Comparison of ENCODE assay signal across 12 mouse cellular contexts in the genomic region with DNA sequence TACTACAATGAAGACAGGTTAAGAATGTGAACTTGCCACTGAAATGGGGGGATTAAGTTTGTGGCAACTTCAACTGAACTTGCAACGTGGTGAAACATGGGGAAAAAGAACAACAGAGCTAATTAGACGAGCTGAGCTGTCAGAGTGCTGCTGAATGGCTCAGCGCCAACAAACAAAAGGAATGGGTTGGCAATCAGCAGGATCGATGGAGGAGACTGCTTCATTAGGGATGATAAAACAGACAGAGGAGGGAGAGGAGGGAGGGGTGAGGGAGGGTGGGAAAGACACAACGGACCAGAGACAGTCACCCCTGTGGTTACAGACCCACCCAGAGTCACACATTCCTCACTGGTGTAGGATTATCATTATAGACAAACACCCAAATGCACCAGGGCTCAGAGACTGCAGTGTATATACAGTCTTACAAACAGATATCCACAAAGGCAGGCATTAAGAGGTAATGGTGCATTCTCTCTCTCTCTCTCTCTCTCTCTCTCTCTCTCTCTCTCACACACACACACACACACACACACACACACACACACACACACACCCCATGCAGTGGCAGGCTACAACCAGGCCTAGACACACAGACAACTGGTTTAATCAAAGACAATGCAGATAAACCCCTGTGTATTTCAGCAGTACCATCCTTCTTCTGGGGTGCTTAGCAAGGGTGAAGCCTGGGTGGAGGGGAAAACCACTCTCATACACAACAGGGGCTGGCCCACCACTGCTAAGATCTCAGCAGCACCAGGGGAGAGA. TPM values are rescaled to one million over a fixed set of nuclear protein-coding genes. Genes with fewer than 3 reads are reported as not detected.
A peak's percentile ranks its signal among the peaks of the same experiment; 100 is the strongest.
DNase-seq lines count a peak whose midpoint lies in the region; ATAC-seq lines count a peak whose summit lies in the region.
"Had no signal": no experiment of that assay in that cellular context is flagged by ENCODE, and none has a peak within 500 bp of the region (broad histone marks: within the 10 kb centered on the region; RNA-seq: fewer than 3 reads in every experiment).

No protein-coding gene starts in this region.

- peak; percentile 55 for ATAC-seq in hindbrain, embryonic 15.5 days (ENCODE audit: low FRiP score, low read depth)
- 0 out of 2 replicates have a peak, but pooled peaks have one; percentile 25 for ATAC-seq in midbrain, embryonic 14.5 days (ENCODE audit: low FRiP score, low TSS enrichment)

- H3K9ac ChIP-seq in hindbrain, embryonic 15.5 days: no peak overlapping the region
- H3K9ac ChIP-seq in midbrain, embryonic 14.5 days (replicated peaks; ENCODE audit: low read length): no peak overlapping the region; the same call in 1 of the 2 replicates
- H3K9ac ChIP-seq: embryonic facial prominence, embryonic 12.5 days; heart, embryonic 15.5 days had no signal

- H3K27ac ChIP-seq in forebrain, embryonic 10.5 days: peak overlapping the region; percentile 82
- peak overlapping the region; percentile 3 for H3K27ac ChIP-seq in hindbrain, embryonic 15.5 days (replicated peaks)
- H3K27ac ChIP-seq in midbrain, embryonic 14.5 days (replicated peaks; ENCODE audit: low read depth, low read length): peak overlapping the region; percentile 70
- H3K27ac ChIP-seq: embryonic facial prominence, embryonic 12.5 days; heart, embryonic 15.5 days had no signal

- H3K4me3 ChIP-seq in forebrain, embryonic 10.5 days: 0 out of 2 replicates have a peak overlapping the region, but pooled peaks have one; percentile 1
- no peak overlapping the region for H3K4me3 ChIP-seq in hindbrain, embryonic 15.5 days
- no peak overlapping the region for H3K4me3 ChIP-seq in midbrain, embryonic 14.5 days (replicated peaks; ENCODE audit: low read depth, low read length)
- H3K4me3 ChIP-seq: embryonic facial prominence, embryonic 12.5 days; heart, embryonic 15.5 days had no signal

- DNase-seq in cerebellum, postnatal 10 days: peak; percentile 54 to 55
- DNase-seq in cerebellum, adult 8-10 months: no peak
- no peak for DNase-seq in forebrain, embryonic 10.5 days (ENCODE audit: extremely low spot score, low spot score)
- DNase-seq in midbrain, embryonic 14.5 days: peak; percentile 71
- no peak for DNase-seq in spleen, adult 12 weeks (ENCODE audit: low spot score)
- DNase-seq in left cerebral cortex, adult 11 months (ENCODE audit: low spot score): no peak
- DNase-seq in gastrocnemius, adult 18-20 months (ENCODE audit: low spot score): no peak
- DNase-seq: kidney, adult 2 months had no signal

- H3K4me1 ChIP-seq in forebrain, embryonic 10.5 days: peaks cover 55% of the 10 kb centered on the region
- H3K4me1 ChIP-seq in hindbrain, embryonic 15.5 days (replicated peaks): peaks cover 36% of the 10 kb centered on the region
- H3K4me1 ChIP-seq in midbrain, embryonic 14.5 days (ENCODE audit: control insufficient read depth, insufficient read depth, low read length): peaks cover 30% of the 10 kb centered on the region

- peaks cover 8% of the 10 kb centered on the region; the same call in 1 of the 2 replicates for H3K36me3 ChIP-seq in forebrain, embryonic 10.5 days (replicated peaks)
- no peaks in the 10 kb centered on the region for H3K36me3 ChIP-seq in hindbrain, embryonic 15.5 days
- no peaks in the 10 kb centered on the region for H3K36me3 ChIP-seq in midbrain, embryonic 14.5 days (ENCODE audit: control insufficient read depth, insufficient read depth, low read length)
- H3K36me3 ChIP-seq: embryonic facial prominence, embryonic 12.5 days; heart, embryonic 15.5 days had no signal

- H3K4me2 ChIP-seq in hindbrain, embryonic 15.5 days: no peak overlapping the region
- no peak overlapping the region for H3K4me2 ChIP-seq in midbrain, embryonic 14.5 days (ENCODE audit: low read length)
- H3K4me2 ChIP-seq: embryonic facial prominence, embryonic 12.5 days; heart, embryonic 15.5 days; liver, embryonic 11.5 days had no signal

- no peaks in the 10 kb centered on the region for H3K9me3 ChIP-seq in forebrain, embryonic 10.5 days
- H3K9me3 ChIP-seq in hindbrain, embryonic 15.5 days: no peaks in the 10 kb centered on the region
- H3K9me3 ChIP-seq in midbrain, embryonic 14.5 days (ENCODE audit: control insufficient read depth, low read length): no peaks in the 10 kb centered on the region
- H3K9me3 ChIP-seq: embryonic facial prominence, embryonic 12.5 days; heart, embryonic 15.5 days had no signal

- H3K27me3 ChIP-seq in forebrain, embryonic 10.5 days (ENCODE audit: poor library complexity, severe bottlenecking): peaks cover 28% of the 10 kb centered on the region
- H3K27me3 ChIP-seq in hindbrain, embryonic 15.5 days: no peaks in the 10 kb centered on the region
- H3K27me3 ChIP-seq in midbrain, embryonic 14.5 days (ENCODE audit: control insufficient read depth, insufficient read depth, low read length): no peaks in the 10 kb centered on the region
- H3K27me3 ChIP-seq: embryonic facial prominence, embryonic 12.5 days; heart, embryonic 15.5 days had no signal

- WGBS in forebrain, embryonic 10.5 days: 9% methylated on average over 5 of the region's 5 CpGs
- 6% methylated on average over 5 of the region's 5 CpGs for WGBS in hindbrain, embryonic 15.5 days
- WGBS in midbrain, embryonic 14.5 days: 2% methylated on average over 5 of the region's 5 CpGs

RNA-seq across cellular contexts. Expression of gene Crb2, which starts 42.9 kb away (rescaled TPM):
- 30.4 and 30.9 TPM in 2 replicates for polyA plus RNA-seq in forebrain, embryonic 10.5 days (2016; fragmentation: Nextera tagmentation; extraction: Ambion mirVana)
- 5.1 and 5.9 TPM in 2 replicates for polyA plus RNA-seq in hindbrain, embryonic 15.5 days (2015; fragmentation: Nextera tagmentation; extraction: Ambion mirVana)
- polyA plus RNA-seq in midbrain, embryonic 14.5 days (2014; fragmentation: Nextera tagmentation; extraction: Ambion mirVana): 3.5 and 5.8 TPM in 2 replicates
- total RNA-seq in gastrocnemius, adult 18-20 months (2021): under 1 TPM in 1 of 2 experiments, not detected in 1; 0.05 TPM

Comparison
In these comparisons a context has a peak if more than half of its experiments do, and no peak if none do; other contexts are left out.
1. DNase-seq: peak in cerebellum, postnatal 10 days (2 of 2) and midbrain, embryonic 14.5 days (single experiment); none in cerebellum, adult 8-10 months (single experiment), forebrain, embryonic 10.5 days (single experiment), spleen, adult 12 weeks (single experiment), left cerebral cortex, adult 11 months (single experiment) and gastrocnemius, adult 18-20 months (single experiment).
2. H3K27ac ChIP-seq: peak in every context shown above with its lines; median percentile 82 in forebrain, embryonic 10.5 days; 70 in midbrain, embryonic 14.5 days; 3 in hindbrain, embryonic 15.5 days.